Mouse (Mus musculus): ENCODE data around the gene Epop. TPM values are rescaled to one million over a fixed set of nuclear protein-coding genes. Genes with fewer than 3 reads are reported as not detected.

Gene Epop
- 1.1 and 1.3 TPM in 2 replicates for polyA plus RNA-seq (2015; fragmentation: Nextera tagmentation; extraction: Ambion mirVana)

DNA sequence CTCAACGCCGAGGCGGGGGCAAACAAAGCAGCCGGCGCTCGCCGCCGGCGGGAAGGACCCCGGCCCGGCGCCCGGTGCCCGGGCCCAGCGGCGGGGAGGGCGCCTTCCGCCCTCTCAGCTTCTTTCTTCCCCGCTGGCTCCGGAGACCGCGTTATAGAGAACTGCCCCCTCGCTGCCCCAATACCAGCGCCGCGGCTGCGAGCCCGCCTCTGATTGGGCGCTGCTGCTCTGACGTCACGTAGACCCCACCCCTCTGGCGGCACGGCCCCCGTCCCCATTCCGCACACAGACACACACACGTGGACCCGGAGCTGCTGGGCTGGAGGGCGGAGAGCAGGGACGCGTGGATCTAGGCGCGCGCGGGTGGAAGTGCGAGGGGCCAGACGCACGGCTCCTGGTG is at the start of gene Epop:
TSS of gene Epop (minus strand) at position 127 of the 400 bp plus-strand sequence.
- H3K9ac ChIP-seq (ENCODE audit: low read depth, low read length): peak within 1 kb of the TSS; percentile 45
- H3K27me3 ChIP-seq (replicated peaks; ENCODE audit: control insufficient read depth, insufficient read depth, low read length): peaks cover 72% of the 10 kb centered on the region
- ATAC-seq: peak; percentile 48
- no peaks in the 10 kb centered on the region for H3K9me3 ChIP-seq (ENCODE audit: control insufficient read depth)
- H3K4me3 ChIP-seq (ENCODE audit: low read depth, low read length): peak within 1 kb of the TSS; percentile 64
- H3K36me3 ChIP-seq (ENCODE audit: control insufficient read depth, insufficient read depth): no peaks in the 10 kb centered on the region
- H3K4me2 ChIP-seq (replicated peaks; ENCODE audit: low read depth): peak within 1 kb of the TSS; percentile 97
- no peak for TF ChIP-seq CTCF (IDR thresholded peaks at IDR 0.05; ENCODE audit: low read depth)
- H3K27ac ChIP-seq (ENCODE audit: low read depth, low read length): no peak within 1 kb of the TSS
- 0% methylated on average over 45 of the region's 47 CpGs for WGBS
- no peaks in the 10 kb centered on the region for H3K4me1 ChIP-seq (replicated peaks; ENCODE audit: control insufficient read depth, insufficient read depth, low read length)

- H3K9ac ChIP-seq (ENCODE audit: low read depth, low read length): no peak overlapping the region
- peaks cover 82% of the 10 kb centered on the region for H3K36me3 ChIP-seq (ENCODE audit: control insufficient read depth, insufficient read depth)
- no peak overlapping the region for H3K27ac ChIP-seq (ENCODE audit: low read depth, low read length)
These were observed 48.8 kb upstream of the Epop start for GRCm38 (mm10) chr11:97678301-97678700.

DNA sequence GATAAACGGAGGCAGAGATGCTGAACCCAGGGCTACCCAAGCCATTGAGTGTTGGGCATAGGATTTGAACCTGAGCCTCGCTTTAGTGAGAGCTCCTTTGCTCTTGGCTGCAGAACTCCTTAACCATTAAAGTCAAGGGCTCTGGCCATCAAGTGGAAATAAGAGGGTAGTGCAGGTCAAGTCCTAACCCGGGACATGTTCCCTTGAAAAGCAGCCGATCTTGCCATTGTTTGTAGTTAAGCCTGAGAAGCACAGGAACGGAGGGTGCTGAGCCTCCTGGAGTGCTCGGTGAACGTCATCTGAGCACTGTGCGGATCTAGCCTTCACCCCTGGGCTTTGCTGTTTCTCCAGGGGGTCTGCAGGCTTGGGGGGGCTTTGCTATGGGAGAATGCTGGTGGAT is 48.3 kb upstream of the Epop start:
- H3K36me3 ChIP-seq (ENCODE audit: control insufficient read depth, insufficient read depth): peaks cover 83% of the 10 kb centered on the region
- ATAC-seq: no peak
- TF ChIP-seq CTCF (IDR thresholded peaks at IDR 0.05; ENCODE audit: low read depth): peak; percentile 52

More at GRCm38 (mm10) chr11:97678301-97678700, 48.8 kb upstream of the Epop start:
- no peaks in the 10 kb centered on the region for H3K4me1 ChIP-seq (replicated peaks; ENCODE audit: control insufficient read depth, insufficient read depth, low read length)
- H3K4me2 ChIP-seq (replicated peaks; ENCODE audit: low read depth): no peak overlapping the region
- H3K27me3 ChIP-seq (replicated peaks; ENCODE audit: control insufficient read depth, insufficient read depth, low read length): no peaks in the 10 kb centered on the region
- TF ChIP-seq CTCF (IDR thresholded peaks at IDR 0.05; ENCODE audit: low read depth): no peak
- no peak overlapping the region for H3K4me3 ChIP-seq (ENCODE audit: low read depth, low read length)
- no peak; the same call in 1 of the 2 replicates for ATAC-seq
- WGBS: 95% methylated on average over 13 of the region's 15 CpGs
- no peaks in the 10 kb centered on the region for H3K9me3 ChIP-seq (ENCODE audit: control insufficient read depth)

GRCm38 (mm10) chr11:97677381-97677780 is 47.9 kb upstream of the Epop start:
- Histone ChIP-seq H3K36me3 (ENCODE audit: control insufficient read depth, insufficient read depth) (peaks cover 87% of the 10 kb centered on the region), H3K4me2 (replicated peaks; ENCODE audit: low read depth) (no peak overlapping the region), H3K4me3 (ENCODE audit: low read depth, low read length) (no peak overlapping the region), H3K4me1 (replicated peaks; ENCODE audit: control insufficient read depth, insufficient read depth, low read length) (no peaks in the 10 kb centered on the region), H3K9ac (ENCODE audit: low read depth, low read length) (no peak overlapping the region), H3K27ac (ENCODE audit: low read depth, low read length) (no peak overlapping the region), H3K27me3 (replicated peaks; ENCODE audit: control insufficient read depth, insufficient read depth, low read length) (no peaks in the 10 kb centered on the region), H3K9me3 (ENCODE audit: control insufficient read depth) (no peaks in the 10 kb centered on the region)
- no peak for TF ChIP-seq CTCF (IDR thresholded peaks at IDR 0.05; ENCODE audit: low read depth)
- WGBS: 56% methylated on average over 15 of the region's 15 CpGs
- ATAC-seq: no peak

More for the DNA sequence above, 48.3 kb upstream of the Epop start:
- Histone ChIP-seq H3K27ac (ENCODE audit: low read depth, low read length) (no peak overlapping the region), H3K4me3 (ENCODE audit: low read depth, low read length) (no peak overlapping the region), H3K27me3 (replicated peaks; ENCODE audit: control insufficient read depth, insufficient read depth, low read length) (no peaks in the 10 kb centered on the region), H3K4me1 (replicated peaks; ENCODE audit: control insufficient read depth, insufficient read depth, low read length) (no peaks in the 10 kb centered on the region), H3K4me2 (replicated peaks; ENCODE audit: low read depth) (no peak overlapping the region), H3K9me3 (ENCODE audit: control insufficient read depth) (no peaks in the 10 kb centered on the region), H3K9ac (ENCODE audit: low read depth, low read length) (no peak overlapping the region)
- 70% methylated on average over 8 of the region's 8 CpGs for WGBS

DNA sequence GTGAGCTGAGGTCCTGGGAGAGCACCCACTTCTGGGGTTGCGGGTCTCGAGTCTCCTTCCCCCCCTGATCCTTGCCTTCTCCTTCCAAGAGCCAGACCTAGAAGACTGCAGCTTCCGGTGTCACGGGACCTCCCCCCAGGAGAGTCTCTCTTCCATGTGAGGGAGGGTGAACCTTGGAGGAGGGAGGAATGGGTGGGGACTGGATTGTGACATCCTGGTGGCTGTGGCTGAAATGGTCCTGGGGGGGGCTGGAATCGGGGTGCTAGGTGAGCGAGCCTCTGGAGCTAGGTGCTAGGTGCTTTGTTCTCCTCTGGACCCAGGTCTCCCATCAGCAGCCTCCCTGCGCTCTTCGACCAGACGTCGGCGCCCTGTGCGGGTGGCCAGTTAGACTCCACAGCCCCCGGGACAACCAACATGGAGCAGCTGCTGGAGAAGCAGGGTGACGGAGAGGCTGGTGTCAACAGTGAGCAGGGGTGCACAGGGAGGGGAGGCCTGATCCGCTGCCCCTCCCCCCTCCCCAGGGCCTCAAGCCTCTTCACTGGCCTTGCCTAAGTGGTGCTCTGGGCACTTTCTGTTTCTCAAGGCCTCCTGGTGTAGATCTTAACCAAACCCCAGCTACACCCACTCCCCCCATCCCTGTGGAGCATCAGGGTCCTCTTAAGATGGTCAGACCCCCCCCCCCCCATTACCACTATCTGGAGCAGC is 46.7 kb upstream of the Epop start:
- Histone ChIP-seq H3K4me3 (ENCODE audit: low read depth, low read length) (no peak overlapping the region), H3K4me1 (replicated peaks; ENCODE audit: control insufficient read depth, insufficient read depth, low read length) (no peaks in the 10 kb centered on the region), H3K27me3 (replicated peaks; ENCODE audit: control insufficient read depth, insufficient read depth, low read length) (no peaks in the 10 kb centered on the region), H3K4me2 (replicated peaks; ENCODE audit: low read depth) (no peak overlapping the region), H3K9ac (ENCODE audit: low read depth, low read length) (no peak overlapping the region), H3K36me3 (ENCODE audit: control insufficient read depth, insufficient read depth) (peaks cover 90% of the 10 kb centered on the region), H3K9me3 (ENCODE audit: control insufficient read depth) (no peaks in the 10 kb centered on the region), H3K27ac (ENCODE audit: low read depth, low read length) (no peak overlapping the region)
- ATAC-seq: no peak
- 89% methylated on average over 15 of the region's 15 CpGs for WGBS
- no peak for TF ChIP-seq CTCF (IDR thresholded peaks at IDR 0.05; ENCODE audit: low read depth)

GRCm38 (mm10) chr11:97673148-97673547 is 43.6 kb upstream of the Epop start:
- 81% methylated on average over 11 of the region's 11 CpGs for WGBS
- Histone ChIP-seq H3K4me2 (replicated peaks; ENCODE audit: low read depth) (no peak overlapping the region), H3K27me3 (replicated peaks; ENCODE audit: control insufficient read depth, insufficient read depth, low read length) (no peaks in the 10 kb centered on the region), H3K27ac (ENCODE audit: low read depth, low read length) (no peak overlapping the region), H3K4me3 (ENCODE audit: low read depth, low read length) (no peak overlapping the region), H3K4me1 (replicated peaks; ENCODE audit: control insufficient read depth, insufficient read depth, low read length) (no peaks in the 10 kb centered on the region), H3K36me3 (ENCODE audit: control insufficient read depth, insufficient read depth) (peaks cover 89% of the 10 kb centered on the region), H3K9me3 (ENCODE audit: control insufficient read depth) (no peaks in the 10 kb centered on the region), H3K9ac (ENCODE audit: low read depth, low read length) (no peak overlapping the region)
- no peak for TF ChIP-seq CTCF (IDR thresholded peaks at IDR 0.05; ENCODE audit: low read depth)
- ATAC-seq: no peak
